Mouse (Mus musculus) gastrocnemius, adult 2 months (tissue): Measurements from ENCODE around the gene Plcl1. TPM values are rescaled to one million over a fixed set of nuclear protein-coding genes. Genes with fewer than 3 reads are reported as not detected.
A peak's percentile ranks its signal among the peaks of the same experiment; 100 is the strongest.

Source experiments
- DNase-seq: peaks from one replicate; pipeline ENCODE4 v3.0.0; 2022
- H3K27ac ChIP-seq: fragments of 200-600 bp; 2 replicates; pipeline ENCODE4 v1.8.1; 2022; ENCODE audit warnings: mild to moderate bottlenecking
- H3K4me3 ChIP-seq: fragments of 200-600 bp; 2 replicates; pipeline ENCODE4 v1.8.1; 2022; ENCODE audit warnings: mild to moderate bottlenecking, moderate library complexity
- CTCF ChIP-seq: fragments of 200-600 bp; IDR thresholded peaks from 2 replicates; pipeline ENCODE4 v1.8.1; 2022; ENCODE audit warnings: antibody characterized with exemption, mild to moderate bottlenecking, moderate library complexity
- intact Hi-C: fragments of 180-260 bp; cut with DNase I; formaldehyde crosslinking; loops from one replicate; pipeline ENCODE4 v1.15.1; 2025
- total RNA-seq, 2 experiments: library from RNA; stranded (reverse); gene quantifications; 2 replicates each; pipeline ENCODE4 v1.2.3; 2021

Gene Plcl1
- total RNA-seq, 2 experiments from 2014 or later = 4.1 to 4.6 TPM

DNA sequence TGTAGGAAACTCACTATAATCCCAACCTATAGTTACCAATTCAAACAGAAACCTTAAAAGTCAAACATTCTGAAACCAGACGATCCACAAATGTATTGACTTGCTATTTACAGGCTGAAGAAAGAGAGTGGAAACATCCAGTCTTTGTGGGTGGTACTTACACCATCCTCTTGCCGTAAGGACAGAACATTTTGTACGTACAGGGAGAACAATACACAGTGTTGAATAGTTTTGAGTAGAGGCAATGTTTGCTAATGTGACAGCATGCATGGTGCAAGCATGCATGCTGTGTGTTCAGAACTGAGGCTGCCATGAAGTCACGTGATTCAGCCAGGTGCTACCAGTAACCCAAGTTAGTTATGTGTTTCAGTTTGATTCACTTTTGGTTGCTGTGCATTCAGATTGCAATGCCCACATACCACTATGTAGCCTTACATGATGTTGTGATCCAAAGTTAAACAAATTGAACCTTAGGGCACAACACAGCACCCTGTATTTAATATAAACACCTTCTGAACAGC is 311.6 kb downstream of the Plcl1 start:
- Histone ChIP-seq H3K27ac (no peak overlapping the region), H3K4me3 (no peak overlapping the region)
- DNase-seq = no peak
- intact Hi-C loops = no loop called here
- TF ChIP-seq CTCF = no peak

GRCm38 (mm10) chr1:55725428-55725827 is 319.7 kb downstream of the Plcl1 start:
- no peak for TF ChIP-seq CTCF
- no peak for DNase-seq
- intact Hi-C loops = no loop called here
- Histone ChIP-seq H3K27ac (no peak overlapping the region), H3K4me3 (no peak overlapping the region)

GRCm38 (mm10) chr1:55729332-55729731 is 323.6 kb downstream of the Plcl1 start:
- Histone ChIP-seq H3K27ac (no peak overlapping the region), H3K4me3 (no peak overlapping the region)
- no peak for DNase-seq
- intact Hi-C loops = no loop called here
- TF ChIP-seq CTCF = no peak

DNA sequence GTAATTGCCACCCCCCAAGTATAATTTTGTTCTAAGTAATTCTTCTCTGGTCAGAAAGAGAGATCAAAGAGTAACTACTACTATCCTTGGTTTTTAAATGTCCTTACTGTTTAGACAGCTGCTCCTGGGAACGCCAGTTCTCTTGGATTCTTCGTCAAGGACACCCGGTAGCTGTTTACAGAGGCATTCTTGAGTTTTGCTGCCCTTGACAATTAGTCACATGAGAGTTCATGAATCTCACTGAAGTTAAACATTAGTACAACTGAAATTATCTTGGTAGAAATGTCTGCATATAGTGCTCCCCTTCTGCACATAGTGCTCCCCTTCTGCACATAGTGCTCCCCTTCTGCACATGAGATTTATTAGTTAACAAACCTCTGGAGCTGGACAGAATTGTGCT is 327.2 kb downstream of the Plcl1 start:
- H3K4me3 ChIP-seq = no peak overlapping the region
- no peak for TF ChIP-seq CTCF
- DNase-seq = no peak
- H3K27ac ChIP-seq = no peak overlapping the region
- intact Hi-C loops = loop anchor here (10.0 kb wide), 2 partner anchors 128 to 158 kb away; no protein-coding TSS in a partner anchor

DNA sequence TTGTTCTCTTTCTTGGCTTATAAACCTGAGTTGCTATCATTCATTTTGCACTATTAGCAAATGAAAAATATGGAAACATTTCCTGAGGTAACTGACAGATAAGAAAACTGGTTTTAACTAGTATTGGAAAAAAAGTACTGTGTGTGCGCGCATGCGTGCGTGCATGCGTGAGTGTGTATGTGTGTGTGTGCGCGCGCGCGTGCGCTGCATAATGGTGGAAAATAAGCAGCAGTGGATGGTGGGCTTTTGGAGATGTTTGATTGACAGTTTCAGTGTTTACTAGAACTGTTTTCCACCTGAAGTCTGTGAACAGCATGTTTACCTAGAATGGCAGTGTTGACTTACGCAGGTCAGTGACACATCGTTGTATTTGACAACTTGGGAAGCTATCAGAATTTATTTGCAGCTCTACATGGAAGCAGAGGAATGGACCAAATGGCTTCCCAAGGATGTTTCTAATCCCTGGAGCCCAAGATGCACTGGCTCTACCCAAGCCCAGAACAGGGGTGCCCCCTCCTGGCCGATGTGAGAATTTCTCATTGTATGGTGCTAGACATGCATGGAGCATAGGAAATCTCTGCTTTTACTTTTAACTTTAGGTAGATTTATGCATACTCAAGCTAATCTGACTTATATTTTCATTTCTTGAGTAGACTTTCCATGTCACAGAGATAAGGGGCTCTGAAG is 330.5 kb downstream of the Plcl1 start:
- TF ChIP-seq CTCF = peak; percentile 96
- peak; percentile 87 for DNase-seq
- no peak overlapping the region for H3K4me3 ChIP-seq
- H3K27ac ChIP-seq = no peak overlapping the region
- intact Hi-C loops = loop anchor here (1.0 to 10.0 kb wide), 4 partner anchors 101 to 331 kb away; partner anchors contain the start of gene Plcl1

GRCm38 (mm10) chr1:55736762-55737288 is 331.1 kb downstream of the Plcl1 start:
- H3K27ac ChIP-seq = no peak overlapping the region
- H3K4me3 ChIP-seq = no peak overlapping the region
- TF ChIP-seq CTCF = no peak
- no peak for DNase-seq
- intact Hi-C loops = loop anchor here (1.0 to 10.0 kb wide), 4 partner anchors 100 to 332 kb away; partner anchors contain the start of gene Plcl1

- TF ChIP-seq CTCF = no peak
- intact Hi-C loops = loop anchor here (5.0 to 10.0 kb wide), 3 partner anchors 98 to 164 kb away; no protein-coding TSS in a partner anchor
- no peak for DNase-seq
- 0 out of 2 replicates have a peak overlapping the region, but pooled peaks have one; percentile 31 for H3K27ac ChIP-seq
- no peak overlapping the region for H3K4me3 ChIP-seq
Observed at GRCm38 (mm10) chr1:55738746-55739365, 333.1 kb downstream of the Plcl1 start.

DNA sequence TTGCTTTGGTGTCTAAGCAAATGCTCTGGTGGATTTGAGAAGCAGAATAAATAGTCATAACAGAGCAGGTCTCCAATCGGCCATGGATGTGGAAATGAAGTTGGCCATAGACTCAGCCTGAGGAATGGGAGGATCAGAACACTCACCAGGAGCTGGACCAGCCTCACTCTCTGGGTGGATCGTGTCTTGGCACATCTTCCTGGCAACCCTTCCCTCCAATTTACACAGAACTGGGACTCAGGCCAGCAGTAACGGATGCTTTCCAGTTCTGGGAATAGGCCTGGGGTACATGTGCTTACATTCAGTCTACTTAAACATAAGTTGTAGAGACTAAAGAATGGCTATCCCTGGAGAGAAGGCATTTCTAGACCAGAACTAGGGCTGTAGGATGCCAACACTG is 336.2 kb downstream of the Plcl1 start:
- intact Hi-C loops = loop anchor here (10.0 kb wide), 1 partner anchor 497 kb away; no protein-coding TSS in a partner anchor
- TF ChIP-seq CTCF = no peak
- DNase-seq = peak; percentile 58
- peak overlapping the region; percentile 62 for H3K27ac ChIP-seq
- no peak overlapping the region for H3K4me3 ChIP-seq

- intact Hi-C loops = loop anchor here (10.0 kb wide), 1 partner anchor 504 kb away; no protein-coding TSS in a partner anchor
- H3K27ac ChIP-seq = no peak overlapping the region
- TF ChIP-seq CTCF = no peak
- DNase-seq = no peak
- H3K4me3 ChIP-seq = no peak overlapping the region
Observed at GRCm38 (mm10) chr1:55748516-55748915, 342.8 kb downstream of the Plcl1 start.

- no peak overlapping the region for H3K4me3 ChIP-seq
- no peak overlapping the region for H3K27ac ChIP-seq
- intact Hi-C loops = loop anchor here (10.0 kb wide), 1 partner anchor 505 kb away; no protein-coding TSS in a partner anchor
- TF ChIP-seq CTCF = no peak
- DNase-seq = no peak
Observed at GRCm38 (mm10) chr1:55749770-55750169, 344.0 kb downstream of the Plcl1 start.

GRCm38 (mm10) chr1:55755742-55756141 is 350.0 kb downstream of the Plcl1 start:
- peak; percentile 77 for TF ChIP-seq CTCF
- Histone ChIP-seq H3K27ac (no peak overlapping the region), H3K4me3 (no peak overlapping the region)
- intact Hi-C loops = no loop called here
- DNase-seq = peak; percentile 46

DNA sequence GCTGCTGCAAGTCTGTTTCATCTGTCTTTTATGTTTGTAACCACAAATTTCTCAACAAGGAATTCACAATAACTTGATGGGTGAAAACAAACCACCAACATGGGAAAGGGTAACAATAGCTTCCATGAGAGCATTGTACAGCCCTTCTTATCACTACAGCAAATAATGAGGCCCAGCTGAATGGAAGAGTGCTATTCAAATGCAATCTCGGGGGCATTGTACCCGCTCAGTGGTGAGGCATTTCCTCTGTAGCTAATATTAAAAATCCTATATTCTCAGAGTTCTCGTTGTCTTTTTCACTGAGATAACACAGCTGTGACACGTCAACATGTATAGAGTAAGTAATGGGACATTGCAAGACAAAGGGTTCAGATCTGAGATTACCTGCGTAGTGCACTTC is 356.6 kb downstream of the Plcl1 start:
- Histone ChIP-seq H3K4me3 (no peak overlapping the region), H3K27ac (no peak overlapping the region)
- intact Hi-C loops = no loop called here
- DNase-seq = no peak
- no peak for TF ChIP-seq CTCF

DNA sequence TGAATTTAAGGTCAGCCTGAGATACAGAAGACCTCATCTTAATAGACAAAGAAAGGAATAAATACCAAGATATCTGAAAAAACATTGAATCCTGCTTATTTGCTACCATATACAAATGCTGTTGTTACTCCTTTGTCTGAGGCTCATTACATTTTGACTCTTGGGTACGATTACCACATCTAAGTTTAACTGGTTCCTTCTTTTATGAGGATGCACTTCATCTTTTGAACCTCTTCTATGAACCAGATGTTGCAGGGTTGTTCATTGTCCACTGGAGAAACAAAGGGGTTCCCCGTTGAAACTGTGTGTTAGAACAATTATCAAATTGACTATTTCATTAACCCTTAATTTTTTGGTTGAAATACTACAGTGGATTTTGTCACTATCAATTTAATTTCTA is 357.4 kb downstream of the Plcl1 start:
- no peak for TF ChIP-seq CTCF
- DNase-seq = no peak
- intact Hi-C loops = no loop called here
- Histone ChIP-seq H3K27ac (no peak overlapping the region), H3K4me3 (no peak overlapping the region)
